13 mouse cellular contexts compared by ENCODE assay signal in genomic region chr19:29356281-29356680, GRCm38 (mm10). TPM values are rescaled to one million over a fixed set of nuclear protein-coding genes. Genes with fewer than 3 reads are reported as not detected.
DNase-seq lines count a peak whose midpoint lies in the region.
"Had no signal": no experiment of that assay in that cellular context is flagged by ENCODE, and none has a peak within 500 bp of the region (broad histone marks: within the 10 kb centered on the region; RNA-seq: fewer than 3 reads in every experiment).

No protein-coding gene starts in this region.

- DNase-seq in heart, adult 11 months = peak; percentile 87
- DNase-seq in heart, postnatal 25 days (ENCODE audit: low spot score) = no peak
- DNase-seq in kidney, adult 8-10 months = peak; percentile 16 to 47
- no peak for DNase-seq in kidney, adult 9 months
- DNase-seq in kidney, postnatal 14 days = peak; percentile 49
- no peak for DNase-seq in cerebellum, postnatal 4 days (ENCODE audit: low spot score in 2 of 2)
- DNase-seq in left cerebral cortex, postnatal 4 days = no peak

- intact Hi-C loops in heart, postnatal 25 days (cut with DNase I) = no loop called here
- intact Hi-C loops in left cerebral cortex, postnatal 4 days (cut with DNase I) = loop anchor here (5.0 to 10.0 kb wide), 5 partner anchors 146 to 579 kb away; no protein-coding TSS in a partner anchor

RNA-seq across cellular contexts. Expression of gene Plgrkt, which starts 10.9 kb away (rescaled TPM):
- 10 to 100 TPM; 24.9 to 27.3 TPM for total RNA-seq in heart, postnatal 25 days (2021)
- total RNA-seq in left cerebral cortex, postnatal 4 days (2021) = 10 to 100 TPM; 47.4 to 49.6 TPM

RNA-seq across cellular contexts. Expression of gene Cd274, which starts 11.0 kb away (rescaled TPM):
- total RNA-seq in heart, postnatal 25 days (2021) = 1 to 10 TPM; 2.0 to 2.3 TPM
- total RNA-seq in left cerebral cortex, postnatal 4 days (2021) = 1 to 10 TPM; 1.3 to 1.5 TPM

RNA-seq across cellular contexts. Expression of gene Rln1, which starts 21.8 kb away (rescaled TPM):
- total RNA-seq in heart, postnatal 25 days (2021) = not detected
- total RNA-seq in left cerebral cortex, postnatal 4 days (2021) = 1 to 10 TPM; 3.2 to 4.9 TPM
- total RNA-seq: adrenal gland, postnatal 10 days; adrenal gland, postnatal 4 days; gastrocnemius, adult 2 months; gastrocnemius, postnatal 25 days; granulocyte monocyte progenitor cell, adult 5-6 weeks had no signal

RNA-seq across cellular contexts. Expression of gene Insl6, which starts 31.1 kb away (rescaled TPM):
- total RNA-seq in heart, postnatal 25 days (2021) = under 1 TPM; 0.39 to 0.62 TPM
- not detected for total RNA-seq in left cerebral cortex, postnatal 4 days (2021)
- total RNA-seq: gastrocnemius, adult 2 months; gastrocnemius, postnatal 25 days had no signal

RNA-seq across cellular contexts. Expression of gene Pdcd1lg2, which starts 54.4 kb away (rescaled TPM):
- total RNA-seq in heart, postnatal 25 days (2021) = not detected
- under 1 TPM in 1 of 2 experiments, not detected in 1; 0.28 TPM for total RNA-seq in left cerebral cortex, postnatal 4 days (2021)
- total RNA-seq: adrenal gland, postnatal 10 days; adrenal gland, postnatal 4 days; gastrocnemius, adult 2 months; gastrocnemius, postnatal 25 days; granulocyte monocyte progenitor cell, adult 5-6 weeks; heart, postnatal 4 days had no signal

Comparison
In these comparisons a context has a peak if more than half of its experiments do, and no peak if none do; other contexts are left out.
1. DNase-seq: peak in heart, adult 11 months (single experiment), kidney, adult 8-10 months (2 of 2) and kidney, postnatal 14 days (single experiment); none in heart, postnatal 25 days (single experiment), kidney, adult 9 months (single experiment), cerebellum, postnatal 4 days (0 of 2) and left cerebral cortex, postnatal 4 days (single experiment).
2. RNA of gene Rln1, which starts 21.8 kb away (total RNA-seq): 3.2 to 4.9 TPM in left cerebral cortex, postnatal 4 days; not detected in heart, postnatal 25 days; every median in the first group is over 4 times any median in the second.